Mouse (Mus musculus) heart, postnatal 36 days (tissue): ENCODE measurements around the gene Sirt4. TPM values are rescaled to one million over a fixed set of nuclear protein-coding genes. Genes with fewer than 3 reads are reported as not detected.
"Not testable (repeated sequence)": the region's sequence is repeated elsewhere in the genome, so short reads cannot be mapped to it uniquely, and the experiment has no call there.

Experiments
- DNase-seq, 2 experiments: peaks; one replicate each; pipeline ENCODE4 v3.0.0; 2021 to 2022
- intact Hi-C: fragments of 180-260 bp; cut with DNase I; formaldehyde crosslinking; loops from one replicate; pipeline ENCODE4 v1.15.1; 2025
- total RNA-seq, 2 experiments: library from RNA; stranded (reverse); gene quantifications; 2 replicates each; pipeline ENCODE4 v1.2.3; 2021

The Sirt4 gene
- total RNA-seq, 2 experiments from 2014 or later = 17.9 to 18.1 TPM

GRCm38 (mm10) chr5:115495618-115496017 is 11.1 kb upstream of the Sirt4 start:
- intact Hi-C loops, DNase-seq: not testable (repeated sequence)

- intact Hi-C loops = no loop called here
- DNase-seq = no peak
These were observed 8.9 kb upstream of the Sirt4 start for GRCm38 (mm10) chr5:115493441-115493840.

GRCm38 (mm10) chr5:115492711-115493335 is 8.3 kb upstream of the Sirt4 start:
- intact Hi-C loops = no loop called here

GRCm38 (mm10) chr5:115491771-115492322 is 7.3 kb upstream of the Sirt4 start:
- intact Hi-C loops = no loop called here
- peak; percentile 65 to 77 for DNase-seq

More at GRCm38 (mm10) chr5:115492711-115493335, 8.3 kb upstream of the Sirt4 start:
- no peak for DNase-seq

- intact Hi-C loops = no loop called here
- no peak for DNase-seq
These were observed 6.6 kb upstream of the Sirt4 start for GRCm38 (mm10) chr5:115491076-115491475.

GRCm38 (mm10) chr5:115490638-115491000 is 6.1 kb upstream of the Sirt4 start:
- intact Hi-C loops = no loop called here

GRCm38 (mm10) chr5:115489699-115490637 is 5.4 kb upstream of the Sirt4 start:
- intact Hi-C loops = no loop called here
- DNase-seq = peak; percentile 87 to 94

More at GRCm38 (mm10) chr5:115490638-115491000, 6.1 kb upstream of the Sirt4 start:
- DNase-seq = no peak

GRCm38 (mm10) chr5:115488841-115489698 is 4.5 kb upstream of the Sirt4 start:
- intact Hi-C loops = no loop called here
- DNase-seq = peak; percentile 82 to 93

- intact Hi-C loops = no loop called here
- DNase-seq = no peak
These were observed 3.5 kb upstream of the Sirt4 start for GRCm38 (mm10) chr5:115487942-115488580.

- intact Hi-C loops = no loop called here
- no peak for DNase-seq
These were observed 2.8 kb upstream of the Sirt4 start for GRCm38 (mm10) chr5:115487353-115487752.

- DNase-seq = no peak
- intact Hi-C loops = no loop called here
These were observed 2.2 kb upstream of the Sirt4 start for GRCm38 (mm10) chr5:115486726-115487125.

GRCm38 (mm10) chr5:115485489-115486205 is 1.1 kb upstream of the Sirt4 start:
- no peak for DNase-seq
- intact Hi-C loops = no loop called here

GRCm38 (mm10) chr5:115484996-115485395 is 471 bp upstream of the Sirt4 start:
- DNase-seq = no peak
- intact Hi-C loops = no loop called here

GRCm38 (mm10) chr5:115483385-115483784 is 1.1 kb downstream of the Sirt4 start:
- DNase-seq = no peak
- intact Hi-C loops = no loop called here

- intact Hi-C loops = no loop called here
- DNase-seq = no peak
These were observed 1.9 kb downstream of the Sirt4 start for GRCm38 (mm10) chr5:115482390-115483265.

- intact Hi-C loops = no loop called here
- no peak for DNase-seq
These were observed 4.4 kb downstream of the Sirt4 start for GRCm38 (mm10) chr5:115480101-115480500.

GRCm38 (mm10) chr5:115479561-115479960 is 5.0 kb downstream of the Sirt4 start:
- intact Hi-C loops = no loop called here
- no peak for DNase-seq

GRCm38 (mm10) chr5:115476107-115476727 is 8.3 kb downstream of the Sirt4 start:
- intact Hi-C loops = no loop called here
- DNase-seq = no peak
